ENCODE assay signal across 8 mouse cellular contexts in genomic region chr5:53123525-53124286, GRCm38 (mm10).
DNase-seq lines count a peak whose midpoint lies in the region; ATAC-seq and TF ChIP-seq lines count a peak whose summit lies in the region.

No protein-coding gene starts in this region.

- ATAC-seq in kidney, embryonic 14.5 days (ENCODE audit: low FRiP score, low TSS enrichment): no peak
- ATAC-seq in hindbrain, embryonic 12.5 days (ENCODE audit: low FRiP score): peak; percentile 68; the same call in 1 of the 2 replicates
- ATAC-seq in CD4-positive, CD25-positive, alpha-beta regulatory T cell, adult 4 months: no peak

- H3K27me3 ChIP-seq in kidney, embryonic 14.5 days (ENCODE audit: control insufficient read depth, insufficient read depth, low read length): no peaks in the 10 kb centered on the region
- no peaks in the 10 kb centered on the region for H3K27me3 ChIP-seq in hindbrain, embryonic 12.5 days

- TF ChIP-seq CTCF in lung, adult 2 months (IDR thresholded peaks at IDR 0.05; ENCODE audit: insufficient read depth, low read length): peak; percentile 65

- 49% methylated on average over 10 of the region's 10 CpGs for WGBS in kidney, embryonic 14.5 days
- 36% methylated on average over 10 of the region's 10 CpGs for WGBS in hindbrain, embryonic 12.5 days
- 40% methylated on average over 10 of the region's 10 CpGs for WGBS in lung, adult 2 months

- no peaks in the 10 kb centered on the region for H3K9me3 ChIP-seq in kidney, embryonic 14.5 days (ENCODE audit: control insufficient read depth, low read length)
- H3K9me3 ChIP-seq in hindbrain, embryonic 12.5 days (replicated peaks): no peaks in the 10 kb centered on the region

- peaks cover 5% of the 10 kb centered on the region for H3K36me3 ChIP-seq in kidney, embryonic 14.5 days (ENCODE audit: control insufficient read depth, insufficient read depth, low read length)
- H3K36me3 ChIP-seq in hindbrain, embryonic 12.5 days: no peaks in the 10 kb centered on the region

- peak; percentile 18 for DNase-seq in kidney, adult 18-20 months
- DNase-seq in MN1 (ENCODE audit: low spot score): peak; percentile 26
- peak; percentile 67 for DNase-seq in embryo, embryonic 10 days (ENCODE audit: low spot score)
- DNase-seq in lung, adult 2 months: peak; percentile 12
- peak; percentile 72 to 76 for DNase-seq in right cerebral cortex, postnatal 10 days (ENCODE audit: low spot score in 2 of 2)

- no peak overlapping the region for H3K4me3 ChIP-seq in kidney, embryonic 14.5 days (ENCODE audit: low read length)
- no peak overlapping the region for H3K4me3 ChIP-seq in hindbrain, embryonic 12.5 days
- H3K4me3 ChIP-seq in lung, adult 2 months (replicated peaks; ENCODE audit: extremely low read depth, low read depth, low read length): no peak overlapping the region

- H3K9ac ChIP-seq in kidney, embryonic 14.5 days (ENCODE audit: low read depth, low read length): no peak overlapping the region
- H3K9ac ChIP-seq in hindbrain, embryonic 12.5 days: no peak overlapping the region

- TF ChIP-seq POLR2A in lung, adult 2 months (IDR thresholded peaks at IDR 0.05; ENCODE audit: borderline replicate concordance, extremely low read depth, low read depth, low read length): no peak

- no peak overlapping the region for H3K27ac ChIP-seq in kidney, embryonic 14.5 days (ENCODE audit: low read depth, low read length)
- H3K27ac ChIP-seq in hindbrain, embryonic 12.5 days: no peak overlapping the region

- no peaks in the 10 kb centered on the region for H3K4me1 ChIP-seq in kidney, embryonic 14.5 days (ENCODE audit: control insufficient read depth, insufficient read depth, low read length)
- 0 out of 2 replicates have a peak, but pooled peaks cover 4% of the 10 kb centered on the region for H3K4me1 ChIP-seq in hindbrain, embryonic 12.5 days
- no peaks in the 10 kb centered on the region; the same call in 1 of the 2 replicates for H3K4me1 ChIP-seq in lung, adult 2 months (ENCODE audit: control insufficient read depth, insufficient read depth, low read length)

- no peak overlapping the region for H3K4me2 ChIP-seq in kidney, embryonic 14.5 days (replicated peaks; ENCODE audit: low read depth, low read length)
- H3K4me2 ChIP-seq in hindbrain, embryonic 12.5 days (replicated peaks): no peak overlapping the region

Comparison
In these comparisons a context has a peak if more than half of its experiments do, and no peak if none do; other contexts are left out.
1. DNase-seq: peak in every context shown above with its lines; median percentile 74 in right cerebral cortex, postnatal 10 days; 67 in embryo, embryonic 10 days; 26 in MN1; 18 in kidney, adult 18-20 months; 12 in lung, adult 2 months.